Mouse (Mus musculus): Measurements from ENCODE around the gene Washc2. TPM values are rescaled to one million over a fixed set of nuclear protein-coding genes. Genes with fewer than 3 reads are reported as not detected.

Gene Washc2
- total RNA-seq, 2 experiments from 2014 or later: 81.5 to 86.8 TPM

GRCm38 (mm10) chr6:116240371-116240770, 32.5 kb downstream of the Washc2 start:
- intact Hi-C loops (cut with DNase I): no loop called here

GRCm38 (mm10) chr6:116259649-116260048, 51.8 kb downstream of the Washc2 start:
- no peak for DNase-seq (ENCODE audit: extremely low spot score in 1 of 2, low spot score in 2 of 2)
- intact Hi-C loops (cut with DNase I): no loop called here

More at GRCm38 (mm10) chr6:116240371-116240770, 32.5 kb downstream of the Washc2 start:
- no peak for DNase-seq (ENCODE audit: extremely low spot score in 1 of 2, low spot score in 2 of 2)

- intact Hi-C loops (cut with DNase I): no loop called here
- DNase-seq (ENCODE audit: extremely low spot score in 1 of 2, low spot score in 2 of 2): no peak
Observed at GRCm38 (mm10) chr6:116260481-116260880, 52.6 kb downstream of the Washc2 start.

GRCm38 (mm10) chr6:116262824-116263223, 55.0 kb downstream of the Washc2 start:
- intact Hi-C loops (cut with DNase I): no loop called here

GRCm38 (mm10) chr6:116264018-116264651, 56.3 kb downstream of the Washc2 start, which contains the start of gene Zfand4:
TSS of gene Zfand4 (plus strand) at chr6:116264222.
- DNase-seq (ENCODE audit: extremely low spot score in 1 of 2, low spot score in 2 of 2): peak; percentile 89 to 97
- intact Hi-C loops (cut with DNase I): no loop called here

More at GRCm38 (mm10) chr6:116262824-116263223, 55.0 kb downstream of the Washc2 start:
- DNase-seq (ENCODE audit: extremely low spot score in 1 of 2, low spot score in 2 of 2): no peak

GRCm38 (mm10) chr6:116264836-116265235, 57.0 kb downstream of the Washc2 start:
- intact Hi-C loops (cut with DNase I): loop anchor here (5.0 kb wide), 1 partner anchor 157 kb away; no protein-coding TSS in a partner anchor
- no peak for DNase-seq (ENCODE audit: extremely low spot score in 1 of 2, low spot score in 2 of 2)

- intact Hi-C loops (cut with DNase I): loop anchor here (5.0 kb wide), 1 partner anchor 157 kb away; no protein-coding TSS in a partner anchor
Observed at GRCm38 (mm10) chr6:116265603-116266002, 57.8 kb downstream of the Washc2 start.

GRCm38 (mm10) chr6:116266273-116267109, 58.7 kb downstream of the Washc2 start:
- DNase-seq (ENCODE audit: extremely low spot score in 1 of 2, low spot score in 2 of 2): peak; percentile 16 to 28

More at GRCm38 (mm10) chr6:116265603-116266002, 57.8 kb downstream of the Washc2 start:
- no peak for DNase-seq (ENCODE audit: extremely low spot score in 1 of 2, low spot score in 2 of 2)

GRCm38 (mm10) chr6:116267110-116267423, 59.2 kb downstream of the Washc2 start:
- no peak for DNase-seq (ENCODE audit: extremely low spot score in 1 of 2, low spot score in 2 of 2)
- intact Hi-C loops (cut with DNase I): loop anchor here (5.0 kb wide), 1 partner anchor 155 kb away; no protein-coding TSS in a partner anchor

More at GRCm38 (mm10) chr6:116266273-116267109, 58.7 kb downstream of the Washc2 start:
- intact Hi-C loops (cut with DNase I): loop anchor here (5.0 kb wide), 1 partner anchor 156 kb away; no protein-coding TSS in a partner anchor

GRCm38 (mm10) chr6:116275695-116276094, 67.9 kb downstream of the Washc2 start:
- DNase-seq (ENCODE audit: extremely low spot score in 1 of 2, low spot score in 2 of 2): no peak
- intact Hi-C loops (cut with DNase I): no loop called here

GRCm38 (mm10) chr6:116278679-116279317, 71.0 kb downstream of the Washc2 start:
- intact Hi-C loops (cut with DNase I): no loop called here
- no peak for DNase-seq (ENCODE audit: extremely low spot score in 1 of 2, low spot score in 2 of 2)

- intact Hi-C loops (cut with DNase I): no loop called here
- no peak for DNase-seq (ENCODE audit: extremely low spot score in 1 of 2, low spot score in 2 of 2)
Observed at GRCm38 (mm10) chr6:116281014-116281413, 73.2 kb downstream of the Washc2 start.

GRCm38 (mm10) chr6:116282546-116282945, 74.7 kb downstream of the Washc2 start:
- intact Hi-C loops (cut with DNase I): no loop called here
- DNase-seq (ENCODE audit: extremely low spot score in 1 of 2, low spot score in 2 of 2): no peak

GRCm38 (mm10) chr6:116283280-116283679, 75.4 kb downstream of the Washc2 start:
- no peak for DNase-seq (ENCODE audit: extremely low spot score in 1 of 2, low spot score in 2 of 2)
- intact Hi-C loops (cut with DNase I): no loop called here

- intact Hi-C loops (cut with DNase I): no loop called here
- no peak for DNase-seq (ENCODE audit: extremely low spot score in 1 of 2, low spot score in 2 of 2)
Observed at GRCm38 (mm10) chr6:116286321-116286720, 78.5 kb downstream of the Washc2 start.

GRCm38 (mm10) chr6:116286870-116287575, 79.2 kb downstream of the Washc2 start:
- no peak for DNase-seq (ENCODE audit: extremely low spot score in 1 of 2, low spot score in 2 of 2)
- intact Hi-C loops (cut with DNase I): no loop called here

- intact Hi-C loops (cut with DNase I): no loop called here
- no peak for DNase-seq (ENCODE audit: extremely low spot score in 1 of 2, low spot score in 2 of 2)
Observed at GRCm38 (mm10) chr6:116311411-116311810, 103.6 kb downstream of the Washc2 start.

Measured in left cerebral cortex, postnatal 10 days (tissue).